20 mouse cellular contexts compared by ENCODE assay signal in the genomic region with DNA sequence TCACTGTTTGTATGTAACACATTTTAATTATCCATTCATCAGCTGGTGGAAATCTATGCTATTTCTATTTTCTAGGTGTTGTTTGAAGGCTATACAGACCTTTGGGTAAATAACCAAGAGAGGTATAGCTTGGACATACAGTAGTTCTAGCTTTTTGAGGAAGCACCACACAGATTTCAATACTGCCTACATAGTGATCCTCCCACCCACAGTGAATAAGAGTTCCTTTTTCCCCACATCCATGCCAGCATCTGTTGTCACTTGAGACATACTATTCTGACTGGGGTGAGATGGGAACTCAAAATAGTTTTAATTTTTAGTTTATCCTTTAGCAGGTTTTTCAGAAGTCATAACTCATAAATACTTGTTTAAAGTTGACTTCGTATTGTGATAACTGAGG.
"Had no signal": no experiment of that assay in that cellular context is flagged by ENCODE, and none has a peak within 500 bp of the region (broad histone marks: within the 10 kb centered on the region; RNA-seq: fewer than 3 reads in every experiment).

No protein-coding gene starts in this region.

- ATAC-seq: forebrain, embryonic 13.5 days; forebrain, embryonic 14.5 days; forebrain, embryonic 15.5 days; forebrain, embryonic 16.5 days; forebrain, postnatal 0 days had no signal

- DNase-seq: cerebellum, adult 8-10 months; cerebellum, adult 9-10 months; cerebellum, adult 9-11 months; cerebellum, postnatal 10 days; cerebellum, postnatal 14 days; cerebellum, postnatal 25 days; cerebellum, postnatal 36 days; embryo, embryonic 11 days; forebrain, postnatal 0 days; gastrocnemius, adult 2 months; gastrocnemius, postnatal 10 days; gastrocnemius, postnatal 14 days; gastrocnemius, postnatal 25 days; gastrocnemius, postnatal 36 days; heart, adult 18-20 months; heart, adult 2 months had no signal
